Mouse (Mus musculus): Measurements from ENCODE around the gene Fam20c. TPM values are rescaled to one million over a fixed set of nuclear protein-coding genes. Genes with fewer than 3 reads are reported as not detected.

The Fam20c gene
- polyA plus RNA-seq, 1 experiment from 2014 or later, result 35.7 TPM

- no peak overlapping the region for H3K4me2 ChIP-seq (ENCODE audit: low read length)
- H3K27ac ChIP-seq (ENCODE audit: low read depth, low read length), result no peak overlapping the region
- no peaks in the 10 kb centered on the region for H3K36me3 ChIP-seq (ENCODE audit: control insufficient read depth, insufficient read depth, low read length)
- ATAC-seq (no peak), DNase-seq (ENCODE audit: low spot score) (no peak)
- H3K27me3 ChIP-seq (replicated peaks; ENCODE audit: control insufficient read depth, insufficient read depth, low read length), result no peaks in the 10 kb centered on the region
- 83% methylated on average over 23 of the region's 23 CpGs for WGBS
- H3K4me3 ChIP-seq (ENCODE audit: low read depth, low read length), result no peak overlapping the region
- H3K4me1 ChIP-seq (ENCODE audit: control insufficient read depth, insufficient read depth, low read length), result no peaks in the 10 kb centered on the region
- no peak overlapping the region for H3K9ac ChIP-seq (ENCODE audit: low read length)
- no peaks in the 10 kb centered on the region for H3K9me3 ChIP-seq (replicated peaks; ENCODE audit: control insufficient read depth, low read length)
These were observed 95.6 kb downstream of the Fam20c start for GRCm38 (mm10) chr5:138849682-138850461.

- Histone ChIP-seq H3K9me3 (replicated peaks; ENCODE audit: control insufficient read depth, low read length) (no peaks in the 10 kb centered on the region), H3K27ac (ENCODE audit: low read depth, low read length) (no peak overlapping the region), H3K4me3 (ENCODE audit: low read depth, low read length) (no peak overlapping the region), H3K27me3 (replicated peaks; ENCODE audit: control insufficient read depth, insufficient read depth, low read length) (no peaks in the 10 kb centered on the region), H3K4me1 (ENCODE audit: control insufficient read depth, insufficient read depth, low read length) (no peaks in the 10 kb centered on the region), H3K4me2 (ENCODE audit: low read length) (no peak overlapping the region), H3K36me3 (ENCODE audit: control insufficient read depth, insufficient read depth, low read length) (no peaks in the 10 kb centered on the region), H3K9ac (ENCODE audit: low read length) (no peak overlapping the region)
- no peak for ATAC-seq
- WGBS, result 74% methylated on average over 5 of the region's 5 CpGs
- DNase-seq (ENCODE audit: low spot score), result no peak
These were observed 96.1 kb downstream of the Fam20c start for GRCm38 (mm10) chr5:138850462-138850844.

- no peaks in the 10 kb centered on the region for H3K27me3 ChIP-seq (replicated peaks; ENCODE audit: control insufficient read depth, insufficient read depth, low read length)
- H3K36me3 ChIP-seq (ENCODE audit: control insufficient read depth, insufficient read depth, low read length), result no peaks in the 10 kb centered on the region
- H3K4me2 ChIP-seq (ENCODE audit: low read length), result no peak overlapping the region
- no peak overlapping the region for H3K4me3 ChIP-seq (ENCODE audit: low read depth, low read length)
- DNase-seq (ENCODE audit: low spot score) (no peak), ATAC-seq (no peak)
- H3K27ac ChIP-seq (ENCODE audit: low read depth, low read length), result no peak overlapping the region
- 91% methylated on average over 5 of the region's 5 CpGs for WGBS
- H3K4me1 ChIP-seq (ENCODE audit: control insufficient read depth, insufficient read depth, low read length), result no peaks in the 10 kb centered on the region
- no peaks in the 10 kb centered on the region for H3K9me3 ChIP-seq (replicated peaks; ENCODE audit: control insufficient read depth, low read length)
- no peak overlapping the region for H3K9ac ChIP-seq (ENCODE audit: low read length)
These were observed 97.0 kb downstream of the Fam20c start for GRCm38 (mm10) chr5:138851296-138851780.

GRCm38 (mm10) chr5:138852151-138852550 lies 97.8 kb downstream of the Fam20c start:
- Histone ChIP-seq H3K9ac (ENCODE audit: low read length) (no peak overlapping the region), H3K9me3 (replicated peaks; ENCODE audit: control insufficient read depth, low read length) (no peaks in the 10 kb centered on the region), H3K27ac (ENCODE audit: low read depth, low read length) (no peak overlapping the region), H3K4me2 (ENCODE audit: low read length) (no peak overlapping the region), H3K4me1 (ENCODE audit: control insufficient read depth, insufficient read depth, low read length) (no peaks in the 10 kb centered on the region), H3K27me3 (replicated peaks; ENCODE audit: control insufficient read depth, insufficient read depth, low read length) (no peaks in the 10 kb centered on the region), H3K36me3 (ENCODE audit: control insufficient read depth, insufficient read depth, low read length) (no peaks in the 10 kb centered on the region), H3K4me3 (ENCODE audit: low read depth, low read length) (no peak overlapping the region)
- ATAC-seq, result no peak
- no peak for DNase-seq (ENCODE audit: low spot score)
- 67% methylated on average over 4 of the region's 4 CpGs for WGBS

- 74% methylated on average over 2 of the region's 2 CpGs for WGBS
- Histone ChIP-seq H3K27me3 (replicated peaks; ENCODE audit: control insufficient read depth, insufficient read depth, low read length) (no peaks in the 10 kb centered on the region), H3K9me3 (replicated peaks; ENCODE audit: control insufficient read depth, low read length) (no peaks in the 10 kb centered on the region)
These were observed 99.0 kb downstream of the Fam20c start for GRCm38 (mm10) chr5:138853349-138853748.

GRCm38 (mm10) chr5:138857010-138857617 lies 102.8 kb downstream of the Fam20c start:
- Histone ChIP-seq H3K4me2 (ENCODE audit: low read length) (no peak overlapping the region), H3K36me3 (ENCODE audit: control insufficient read depth, insufficient read depth, low read length) (no peaks in the 10 kb centered on the region), H3K27me3 (replicated peaks; ENCODE audit: control insufficient read depth, insufficient read depth, low read length) (no peaks in the 10 kb centered on the region), H3K27ac (ENCODE audit: low read depth, low read length) (no peak overlapping the region), H3K4me1 (ENCODE audit: control insufficient read depth, insufficient read depth, low read length) (no peaks in the 10 kb centered on the region), H3K9ac (ENCODE audit: low read length) (no peak overlapping the region), H3K4me3 (ENCODE audit: low read depth, low read length) (no peak overlapping the region), H3K9me3 (replicated peaks; ENCODE audit: control insufficient read depth, low read length) (no peaks in the 10 kb centered on the region)
- 32% methylated on average over 9 of the region's 9 CpGs for WGBS
- peak; percentile 67 for ATAC-seq
- peak; percentile 82 for DNase-seq (ENCODE audit: low spot score)

More at GRCm38 (mm10) chr5:138853349-138853748, 99.0 kb downstream of the Fam20c start:
- no peak for ATAC-seq
- Histone ChIP-seq H3K9ac (ENCODE audit: low read length) (no peak overlapping the region), H3K4me3 (ENCODE audit: low read depth, low read length) (no peak overlapping the region), H3K27ac (ENCODE audit: low read depth, low read length) (no peak overlapping the region), H3K36me3 (ENCODE audit: control insufficient read depth, insufficient read depth, low read length) (no peaks in the 10 kb centered on the region), H3K4me2 (ENCODE audit: low read length) (no peak overlapping the region), H3K4me1 (ENCODE audit: control insufficient read depth, insufficient read depth, low read length) (no peaks in the 10 kb centered on the region)
- no peak for DNase-seq (ENCODE audit: low spot score)

GRCm38 (mm10) chr5:138857811-138858251 lies 103.5 kb downstream of the Fam20c start:
- DNase-seq (ENCODE audit: low spot score) (peak; percentile 13), ATAC-seq (no peak)
- no peak overlapping the region for H3K9ac ChIP-seq (ENCODE audit: low read length)
- no peaks in the 10 kb centered on the region for H3K27me3 ChIP-seq (replicated peaks; ENCODE audit: control insufficient read depth, insufficient read depth, low read length)
- H3K4me3 ChIP-seq (ENCODE audit: low read depth, low read length), result no peak overlapping the region
- no peak overlapping the region for H3K27ac ChIP-seq (ENCODE audit: low read depth, low read length)
- H3K9me3 ChIP-seq (replicated peaks; ENCODE audit: control insufficient read depth, low read length), result no peaks in the 10 kb centered on the region
- no peak overlapping the region for H3K4me2 ChIP-seq (ENCODE audit: low read length)
- no peaks in the 10 kb centered on the region for H3K36me3 ChIP-seq (ENCODE audit: control insufficient read depth, insufficient read depth, low read length)
- WGBS, result 65% methylated on average over 13 of the region's 13 CpGs
- H3K4me1 ChIP-seq (ENCODE audit: control insufficient read depth, insufficient read depth, low read length), result no peaks in the 10 kb centered on the region
